8 mouse cellular contexts compared by ENCODE assay signal in genomic region chr13:31082448-31083140, GRCm38 (mm10).
A peak's percentile ranks its signal among the peaks of the same experiment; 100 is the strongest.
DNase-seq lines count a peak whose midpoint lies in the region; ATAC-seq and TF ChIP-seq lines count a peak whose summit lies in the region.

No protein-coding gene starts in this region.

- no peak overlapping the region for H3K4me2 ChIP-seq in heart, embryonic 11.5 days
- no peak overlapping the region for H3K4me2 ChIP-seq in hindbrain, embryonic 15.5 days
- no peak overlapping the region for H3K4me2 ChIP-seq in midbrain, embryonic 14.5 days (ENCODE audit: low read length)

- H3K4me1 ChIP-seq in heart, embryonic 11.5 days (ENCODE audit: control insufficient read depth, insufficient read depth, low read length), result no peaks in the 10 kb centered on the region
- no peaks in the 10 kb centered on the region for H3K4me1 ChIP-seq in hindbrain, embryonic 15.5 days (replicated peaks)
- H3K4me1 ChIP-seq in midbrain, embryonic 14.5 days (ENCODE audit: control insufficient read depth, insufficient read depth, low read length), result no peaks in the 10 kb centered on the region

- H3K27ac ChIP-seq in heart, embryonic 11.5 days (ENCODE audit: low read depth, low read length), result no peak overlapping the region
- no peak overlapping the region for H3K27ac ChIP-seq in hindbrain, embryonic 15.5 days (replicated peaks)
- H3K27ac ChIP-seq in left cerebral cortex, adult 2 months, result no peak overlapping the region
- H3K27ac ChIP-seq in midbrain, embryonic 14.5 days (replicated peaks; ENCODE audit: low read depth, low read length), result no peak overlapping the region

- H3K9ac ChIP-seq in heart, embryonic 11.5 days (ENCODE audit: low read depth, low read length), result no peak overlapping the region
- no peak overlapping the region for H3K9ac ChIP-seq in hindbrain, embryonic 15.5 days
- H3K9ac ChIP-seq in midbrain, embryonic 14.5 days (replicated peaks; ENCODE audit: low read length), result no peak overlapping the region

- H3K9me3 ChIP-seq in heart, embryonic 11.5 days (replicated peaks; ENCODE audit: control insufficient read depth, low read length), result no peaks in the 10 kb centered on the region
- no peaks in the 10 kb centered on the region for H3K9me3 ChIP-seq in hindbrain, embryonic 15.5 days
- no peaks in the 10 kb centered on the region for H3K9me3 ChIP-seq in midbrain, embryonic 14.5 days (ENCODE audit: control insufficient read depth, low read length)

- WGBS in heart, embryonic 11.5 days (ENCODE audit: insufficient replicate concordance), result 34% methylated on average over 13 of the region's 13 CpGs
- WGBS in hindbrain, embryonic 15.5 days, result 37% methylated on average over 13 of the region's 13 CpGs
- WGBS in midbrain, embryonic 14.5 days, result 39% methylated on average over 13 of the region's 13 CpGs

- intact Hi-C loops in left cerebral cortex, adult 2 months (cut with DNase I), result loop anchor here (1.0 to 5.0 kb wide), 4 partner anchors 180 to 575 kb away; no protein-coding TSS in a partner anchor

- H3K4me3 ChIP-seq in heart, embryonic 11.5 days (ENCODE audit: low read depth, low read length), result no peak overlapping the region
- H3K4me3 ChIP-seq in hindbrain, embryonic 15.5 days, result no peak overlapping the region
- no peak overlapping the region for H3K4me3 ChIP-seq in left cerebral cortex, adult 2 months
- no peak overlapping the region for H3K4me3 ChIP-seq in midbrain, embryonic 14.5 days (replicated peaks; ENCODE audit: low read depth, low read length)

- peaks cover 20% of the 10 kb centered on the region for H3K27me3 ChIP-seq in heart, embryonic 11.5 days (ENCODE audit: control insufficient read depth, insufficient read depth, low read length)
- peaks cover 32% of the 10 kb centered on the region for H3K27me3 ChIP-seq in hindbrain, embryonic 15.5 days
- H3K27me3 ChIP-seq in midbrain, embryonic 14.5 days (ENCODE audit: control insufficient read depth, insufficient read depth, low read length), result 0 out of 2 replicates have a peak, but pooled peaks cover 5% of the 10 kb centered on the region

- H3K36me3 ChIP-seq in heart, embryonic 11.5 days (ENCODE audit: control insufficient read depth, insufficient read depth, low read length), result no peaks in the 10 kb centered on the region
- H3K36me3 ChIP-seq in hindbrain, embryonic 15.5 days, result no peaks in the 10 kb centered on the region
- H3K36me3 ChIP-seq in midbrain, embryonic 14.5 days (ENCODE audit: control insufficient read depth, insufficient read depth, low read length), result no peaks in the 10 kb centered on the region

- TF ChIP-seq CTCF in left cerebral cortex, adult 2 months (IDR thresholded peaks at IDR 0.05), result peak; percentile 90

- ATAC-seq in heart, embryonic 11.5 days (replicated peaks; ENCODE audit: insufficient number of reproducible peaks, low FRiP score, low TSS enrichment), result no peak
- ATAC-seq in hindbrain, embryonic 15.5 days (ENCODE audit: low FRiP score, low read depth), result peak; percentile 63
- ATAC-seq in midbrain, embryonic 14.5 days (ENCODE audit: low FRiP score, low TSS enrichment), result no peak

- DNase-seq in heart, adult 8-10 months (ENCODE audit: low spot score), result peak; percentile 69
- DNase-seq in adrenal gland, adult 18-20 months (ENCODE audit: low spot score in 2 of 2), result peak; percentile 47 to 61
- DNase-seq in embryo, embryonic 11.5 days (ENCODE audit: low read depth, low spot score), result peak; percentile 54
- DNase-seq in left cerebral cortex, adult 2 months (ENCODE audit: extremely low spot score in 1 of 2, low spot score in 2 of 2), result peak; percentile 65 to 70
- peak; percentile 93 for DNase-seq in midbrain, embryonic 14.5 days
- peak; percentile 20 to 72 for DNase-seq in spleen, postnatal 4 days (ENCODE audit: low spot score in 2 of 2)
